In the genomic region with DNA sequence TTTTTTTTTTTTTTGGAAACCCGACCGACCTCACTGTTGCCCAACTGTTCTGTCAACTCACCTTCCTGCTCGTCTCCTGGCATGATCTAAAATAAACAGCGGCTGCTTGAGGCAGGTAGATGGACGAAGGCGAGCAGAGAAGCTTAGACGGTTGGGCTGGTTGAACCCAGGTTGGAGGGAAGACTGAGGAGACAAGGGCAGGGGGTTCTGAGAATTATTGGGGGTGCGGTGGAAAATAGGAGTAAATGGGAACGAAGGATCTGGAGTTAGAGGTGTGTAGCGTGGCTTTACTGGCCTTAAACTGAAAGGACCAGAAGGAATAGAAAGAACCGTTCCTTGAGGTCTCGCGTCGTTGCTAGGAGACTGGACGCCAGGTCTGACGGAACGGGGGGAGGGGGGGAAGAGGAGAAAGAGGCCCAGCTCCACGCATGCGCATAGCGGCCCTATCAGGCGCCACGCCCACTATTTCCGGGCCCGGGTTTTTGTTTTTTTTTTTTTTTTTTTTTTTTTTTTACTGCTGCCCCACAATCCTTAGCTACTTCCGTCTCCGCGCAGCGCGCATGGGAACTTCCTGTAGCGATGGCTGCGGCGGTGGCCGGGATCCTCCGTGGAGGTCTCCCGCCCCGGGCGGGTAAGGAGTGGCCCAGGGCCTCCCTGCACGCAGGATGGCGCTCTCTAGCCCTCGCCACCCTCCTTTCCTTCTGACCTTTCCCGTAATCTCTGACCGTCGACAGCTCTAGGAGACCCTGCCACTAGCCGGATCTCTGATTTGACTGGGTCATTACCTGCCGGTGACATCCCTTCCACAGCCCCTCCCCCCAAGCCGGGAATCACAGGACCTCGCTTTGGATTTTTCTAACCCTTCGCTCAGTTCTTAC, we compare ENCODE assay signal across 8 mouse cellular contexts. TPM values are rescaled to one million over a fixed set of nuclear protein-coding genes. Genes with fewer than 3 reads are reported as not detected.
A peak's percentile ranks its signal among the peaks of the same experiment; 100 is the strongest.
DNase-seq lines count a peak whose midpoint lies in the region; ATAC-seq lines count a peak whose summit lies in the region.

A gene (minus strand): TSS at position 386 of the 878 bp plus-strand sequence.
A gene (plus strand): TSS at position 539 of the 878 bp plus-strand sequence.

- peaks cover 6% of the 10 kb centered on the region for H3K4me1 ChIP-seq in hindbrain, embryonic 14.5 days (replicated peaks; ENCODE audit: control insufficient read depth, insufficient read depth, low read length)

- peak; percentile 90 for ATAC-seq in hindbrain, embryonic 14.5 days (ENCODE audit: low FRiP score)

- peak within 1 kb of the TSS; percentile 64 for H3K9ac ChIP-seq in hindbrain, embryonic 14.5 days

- DNase-seq in T-cell, adult 2 months (ENCODE audit: low spot score): peak; percentile 86
- DNase-seq in cerebellum, postnatal 25 days: peak; percentile 87 to 96
- peak; percentile 65 to 71 for DNase-seq in frontal cortex, postnatal 25 days (ENCODE audit: low spot score in 2 of 2)
- peak; percentile 99 for DNase-seq in hindbrain, embryonic 14.5 days (ENCODE audit: low spot score)
- DNase-seq in layer of hippocampus, postnatal 25 days (ENCODE audit: extremely low spot score in 1 of 2, low spot score in 1 of 2): peak; percentile 72 to 83
- DNase-seq in lung, postnatal 25 days (ENCODE audit: low spot score): peak; percentile 88
- DNase-seq in retina, adult 2 months (ENCODE audit: low read depth, low spot score): peak; percentile 93
- peak; percentile 91 for DNase-seq in thymus, postnatal 25 days

- H3K4me3 ChIP-seq in hindbrain, embryonic 14.5 days (replicated peaks; ENCODE audit: low read length): peak within 1 kb of the TSS; percentile 68

- peak within 1 kb of the TSS; percentile 81 for H3K4me2 ChIP-seq in hindbrain, embryonic 14.5 days (replicated peaks)

- WGBS in hindbrain, embryonic 14.5 days: under 1% methylated on average over 48 of the region's 48 CpGs

- no peaks in the 10 kb centered on the region for H3K9me3 ChIP-seq in hindbrain, embryonic 14.5 days (ENCODE audit: control insufficient read depth, low read length)

- 0 out of 2 replicates have a peak, but pooled peaks cover 4% of the 10 kb centered on the region for H3K36me3 ChIP-seq in hindbrain, embryonic 14.5 days (replicated peaks; ENCODE audit: control insufficient read depth, insufficient read depth)

- H3K27me3 ChIP-seq in hindbrain, embryonic 14.5 days (ENCODE audit: control insufficient read depth, insufficient read depth, low read length): no peaks in the 10 kb centered on the region

- H3K27ac ChIP-seq in hindbrain, embryonic 14.5 days: peak within 1 kb of the TSS; percentile 80

RNA-seq across cellular contexts. Expression of the first gene that starts in this region (rescaled TPM):
- 2.6 and 4.3 TPM in 2 replicates for polyA plus RNA-seq in hindbrain, embryonic 14.5 days (2014; fragmentation: Nextera tagmentation; extraction: Ambion mirVana)
- total RNA-seq in layer of hippocampus, postnatal 25 days (2021): 1 to 10 TPM in 1 of 2 experiments, under 1 TPM in 1; 0.74 to 1.0 TPM

RNA-seq across cellular contexts. Expression of the second gene that starts in this region (rescaled TPM):
- 60.5 TPM in 2 replicates for polyA plus RNA-seq in hindbrain, embryonic 14.5 days (2014; fragmentation: Nextera tagmentation; extraction: Ambion mirVana)
- 10 to 100 TPM; 76.3 to 83.6 TPM for total RNA-seq in layer of hippocampus, postnatal 25 days (2021)

Comparison
In these comparisons a context has a peak if more than half of its experiments do, and no peak if none do; other contexts are left out.
1. Peak in every context shown above with its lines: DNase-seq, ATAC-seq, H3K4me3 ChIP-seq and H3K27ac ChIP-seq.